ENCODE assay signal across 25 mouse cellular contexts in the genomic region with DNA sequence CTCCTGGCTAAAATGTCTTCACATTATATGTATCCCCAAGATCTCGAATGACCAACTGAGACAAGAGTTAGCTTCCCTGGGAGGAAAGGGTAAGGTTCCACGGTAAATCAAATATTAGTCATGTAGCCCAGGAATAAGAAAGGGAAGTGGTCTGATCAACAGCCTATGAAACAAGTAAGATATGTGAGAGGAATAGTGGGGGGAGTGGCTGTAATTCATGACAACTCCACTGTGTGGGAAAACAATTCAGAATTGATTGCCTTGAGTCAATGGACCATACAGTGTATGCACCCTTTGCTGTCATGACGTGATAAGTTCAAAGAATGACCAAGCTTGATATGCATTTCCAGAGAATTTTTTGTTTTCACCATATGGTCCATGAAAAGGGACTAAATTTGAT.
A peak's percentile ranks its signal among the peaks of the same experiment; 100 is the strongest.
DNase-seq lines count a peak whose midpoint lies in the region; ATAC-seq lines count a peak whose summit lies in the region.
"Had no signal": no experiment of that assay in that cellular context is flagged by ENCODE, and none has a peak within 500 bp of the region (broad histone marks: within the 10 kb centered on the region; RNA-seq: fewer than 3 reads in every experiment).

No protein-coding gene starts in this region.

- no peaks in the 10 kb centered on the region for H3K36me3 ChIP-seq in kidney, embryonic 14.5 days (ENCODE audit: control insufficient read depth, insufficient read depth, low read length)
- H3K36me3 ChIP-seq in kidney, embryonic 16.5 days (ENCODE audit: insufficient read depth, low read length): no peaks in the 10 kb centered on the region
- H3K36me3 ChIP-seq: forebrain, embryonic 15.5 days; G1E had no signal

- WGBS in kidney, embryonic 14.5 days: 19% methylated on average over 3 of the region's 3 CpGs
- 21% methylated on average over 3 of the region's 3 CpGs for WGBS in kidney, embryonic 16.5 days

- no peaks in the 10 kb centered on the region for H3K9me3 ChIP-seq in kidney, embryonic 14.5 days (ENCODE audit: control insufficient read depth, low read length)
- H3K9me3 ChIP-seq in kidney, embryonic 16.5 days (ENCODE audit: low read length): no peaks in the 10 kb centered on the region
- H3K9me3 ChIP-seq: forebrain, embryonic 13.5 days; forebrain, embryonic 15.5 days; G1E had no signal

- H3K4me1 ChIP-seq in kidney, embryonic 14.5 days (ENCODE audit: control insufficient read depth, insufficient read depth, low read length): no peaks in the 10 kb centered on the region
- H3K4me1 ChIP-seq in kidney, embryonic 16.5 days (ENCODE audit: insufficient read depth, low read length): no peaks in the 10 kb centered on the region
- H3K4me1 ChIP-seq: forebrain, embryonic 13.5 days; forebrain, embryonic 15.5 days had no signal

- ATAC-seq in kidney, embryonic 14.5 days (ENCODE audit: low FRiP score, low TSS enrichment): peak; percentile 90; the same call in 1 of the 2 replicates
- peak; percentile 87 for ATAC-seq in kidney, embryonic 16.5 days (ENCODE audit: low FRiP score, low TSS enrichment)
- ATAC-seq: activated CD4-positive, CD25-positive, alpha-beta regulatory T cell, adult 4 months; CD4-positive, CD25-positive, alpha-beta regulatory T cell, adult 4 months; forebrain, embryonic 13.5 days; forebrain, embryonic 15.5 days; forebrain, postnatal 0 days; Patski had no signal

- H3K27me3 ChIP-seq in kidney, embryonic 14.5 days (ENCODE audit: control insufficient read depth, insufficient read depth, low read length): no peaks in the 10 kb centered on the region
- H3K27me3 ChIP-seq in kidney, embryonic 16.5 days (ENCODE audit: insufficient read depth, low read length): no peaks in the 10 kb centered on the region
- H3K27me3 ChIP-seq: CH12.LX; forebrain, embryonic 13.5 days; forebrain, embryonic 15.5 days; Patski had no signal

- peak; percentile 2 for DNase-seq in embryo, embryonic 10.5 days (ENCODE audit: low spot score)
- DNase-seq in embryo, embryonic 9.5 days (ENCODE audit: extremely low spot score): no peak
- DNase-seq in kidney, adult 18-20 months: no peak
- no peak for DNase-seq in kidney, postnatal 36 days
- DNase-seq in mesoderm, embryonic 11.5 days (ENCODE audit: low read depth, low spot score): peak; percentile 6
- DNase-seq: adrenal gland, adult 8-10 months; adrenal gland, postnatal 14 days; adrenal gland, postnatal 36 days; B cell, adult 2 months; cerebellum, adult 11-12 months; cerebellum, adult 2 months; cerebellum, adult 9-10 months; cerebellum, postnatal 10 days; cerebellum, postnatal 25 days; embryo, embryonic 11 days; forebrain, postnatal 0 days had no signal

- H3K4me3 ChIP-seq in kidney, embryonic 14.5 days (ENCODE audit: low read length): no peak overlapping the region
- H3K4me3 ChIP-seq in kidney, embryonic 16.5 days (ENCODE audit: low read length): no peak overlapping the region
- H3K4me3 ChIP-seq: forebrain, embryonic 13.5 days; forebrain, embryonic 15.5 days had no signal

- no peak overlapping the region for H3K27ac ChIP-seq in kidney, embryonic 14.5 days (ENCODE audit: low read depth, low read length)
- no peak overlapping the region for H3K27ac ChIP-seq in kidney, embryonic 16.5 days (ENCODE audit: low read length)
- H3K27ac ChIP-seq: forebrain, embryonic 13.5 days; forebrain, embryonic 15.5 days had no signal

- no peak overlapping the region for H3K4me2 ChIP-seq in kidney, embryonic 14.5 days (replicated peaks; ENCODE audit: low read depth, low read length)
- H3K4me2 ChIP-seq in kidney, embryonic 16.5 days (replicated peaks; ENCODE audit: low read depth, low read length): no peak overlapping the region
- H3K4me2 ChIP-seq: forebrain, embryonic 13.5 days; forebrain, embryonic 15.5 days had no signal

- H3K9ac ChIP-seq in kidney, embryonic 14.5 days (ENCODE audit: low read depth, low read length): no peak overlapping the region
- no peak overlapping the region for H3K9ac ChIP-seq in kidney, embryonic 16.5 days (replicated peaks; ENCODE audit: low read length)
- H3K9ac ChIP-seq: forebrain, embryonic 13.5 days; forebrain, embryonic 15.5 days; forebrain, postnatal 0 days had no signal

Comparison
In these comparisons a context has a peak if more than half of its experiments do, and no peak if none do; other contexts are left out.
1. DNase-seq: peak in embryo, embryonic 10.5 days (single experiment) and mesoderm, embryonic 11.5 days (single experiment); none in embryo, embryonic 9.5 days (single experiment), kidney, adult 18-20 months (single experiment) and kidney, postnatal 36 days (0 of 2).